Mouse (Mus musculus): ENCODE results near the gene Med20. TPM values are rescaled to one million over a fixed set of nuclear protein-coding genes. Genes with fewer than 3 reads are reported as not detected.
A peak's percentile ranks its signal among the peaks of the same experiment; 100 is the strongest.

Gene Med20
- polyA plus RNA-seq (2015; fragmentation: Nextera tagmentation; extraction: Ambion mirVana), result 36.9 and 39.8 TPM in 2 replicates

DNA sequence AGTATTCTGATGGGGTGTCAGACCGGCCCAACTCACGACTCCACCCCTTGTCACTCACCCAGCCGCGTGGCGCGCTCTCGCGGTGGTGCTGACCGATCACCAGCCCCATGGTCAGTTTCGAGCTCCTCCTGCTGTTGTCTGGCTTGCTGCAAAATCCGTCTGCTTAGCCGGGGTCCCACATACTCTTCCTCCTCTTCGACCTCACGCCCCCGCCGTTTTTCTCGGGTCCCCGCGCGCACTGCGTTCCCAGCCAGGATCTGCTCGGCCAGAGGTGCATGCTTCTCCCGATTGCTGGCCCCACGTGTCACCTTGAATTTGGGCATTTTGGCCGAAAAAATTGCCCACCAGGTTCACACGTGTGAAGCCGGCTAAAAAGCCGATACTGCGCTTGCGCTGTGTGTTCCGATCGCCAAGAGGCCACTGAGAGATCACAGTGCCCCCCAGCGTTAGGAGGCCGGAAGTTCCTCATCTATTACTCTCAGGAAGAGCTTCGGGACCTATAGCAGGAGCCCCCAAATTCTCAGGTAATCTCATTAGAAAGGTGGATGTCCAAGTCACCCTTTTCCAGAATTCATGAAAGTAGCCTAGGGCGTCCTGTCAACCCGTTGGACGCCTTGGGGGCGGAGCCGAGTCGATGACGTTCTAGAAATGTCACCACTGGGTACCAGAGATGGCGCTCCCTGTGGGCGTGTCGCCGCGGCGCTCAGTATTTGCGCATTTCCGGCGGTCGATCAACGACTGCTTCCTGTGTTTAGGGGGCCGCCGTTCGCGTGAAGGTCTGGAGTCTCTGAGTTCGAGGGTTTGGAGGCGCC lies at the start of gene Med20, which contains the start of the genes Bysl and Gm20517:
Gene Med20, plus strand, starts transcription at position 734 of the 812 bp plus-strand sequence.
Gene Bysl, minus strand, starts transcription at position 644 of the 812 bp plus-strand sequence.
Gene Gm20517, plus strand, starts transcription at position 741 of the 812 bp plus-strand sequence.
- Histone ChIP-seq H3K4me1 (peaks cover 47% of the 10 kb centered on the region), H3K9ac (replicated peaks) (peak within 1 kb of the TSS; percentile 84), H3K27ac (replicated peaks) (peak within 1 kb of the TSS; percentile 80), H3K9me3 (replicated peaks) (no peaks in the 10 kb centered on the region), H3K27me3 (replicated peaks) (no peaks in the 10 kb centered on the region), H3K36me3 (peaks cover 40% of the 10 kb centered on the region), H3K4me2 (peak within 1 kb of the TSS; percentile 93), H3K4me3 (replicated peaks) (peak within 1 kb of the TSS; percentile 90)
- under 1% methylated on average over 59 of the region's 59 CpGs for WGBS
- ATAC-seq (ENCODE audit: low FRiP score), result peak; percentile 96

DNA sequence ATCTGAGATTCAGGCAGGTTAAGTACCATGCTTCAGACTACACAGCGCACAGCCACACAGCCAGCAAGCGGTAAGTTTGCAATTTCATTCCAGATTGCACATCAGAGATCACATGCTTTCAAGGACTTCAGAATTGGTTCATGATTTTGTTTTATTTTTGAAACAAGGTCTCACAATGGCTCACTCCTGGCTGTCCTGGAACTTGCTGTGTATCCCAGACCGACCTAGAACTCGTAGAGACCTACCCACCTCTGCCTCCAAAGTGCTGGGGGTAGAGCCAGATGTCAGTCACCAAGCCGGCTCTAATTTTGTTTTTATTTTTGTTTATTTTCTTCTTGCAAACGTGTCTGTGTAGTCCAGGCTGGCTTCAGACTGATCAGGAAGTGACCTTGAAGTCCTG lies 48.5 kb upstream of the Med20 start:
- Histone ChIP-seq H3K27me3 (replicated peaks) (no peaks in the 10 kb centered on the region), H3K9ac (replicated peaks) (no peak overlapping the region), H3K4me2 (no peak overlapping the region), H3K4me1 (peaks cover 2% of the 10 kb centered on the region; the same call in 1 of the 2 replicates), H3K27ac (replicated peaks) (no peak overlapping the region), H3K36me3 (no peaks in the 10 kb centered on the region), H3K9me3 (replicated peaks) (no peaks in the 10 kb centered on the region), H3K4me3 (replicated peaks) (no peak overlapping the region)
- WGBS, result 82% methylated on average over 6 of the region's 6 CpGs
- ATAC-seq (ENCODE audit: low FRiP score), result no peak

DNA sequence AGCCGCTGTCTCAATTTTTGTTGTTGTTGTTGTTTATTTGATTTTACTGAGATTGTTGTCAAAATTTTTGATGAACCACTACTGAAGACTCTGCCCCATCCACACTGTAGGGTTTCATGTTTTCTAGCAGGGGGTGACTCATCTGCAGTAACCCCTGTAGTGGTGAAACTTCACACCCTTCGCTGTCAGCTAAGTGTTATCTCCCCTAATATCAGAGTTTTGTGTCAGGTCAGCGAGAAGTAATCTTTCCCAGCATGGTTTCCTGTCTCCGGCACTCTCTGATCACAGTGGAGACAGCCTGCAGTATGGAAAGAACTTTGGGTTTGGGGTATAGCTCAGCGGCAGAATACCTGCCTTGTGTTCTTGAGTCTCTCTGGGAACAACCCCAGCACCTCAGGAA lies 46.8 kb upstream of the Med20 start:
- Histone ChIP-seq H3K36me3 (no peaks in the 10 kb centered on the region), H3K9ac (replicated peaks) (no peak overlapping the region), H3K9me3 (replicated peaks) (no peaks in the 10 kb centered on the region), H3K27ac (replicated peaks) (no peak overlapping the region), H3K27me3 (replicated peaks) (no peaks in the 10 kb centered on the region), H3K4me1 (peaks cover 2% of the 10 kb centered on the region; the same call in 1 of the 2 replicates), H3K4me2 (no peak overlapping the region), H3K4me3 (replicated peaks) (no peak overlapping the region)
- ATAC-seq (ENCODE audit: low FRiP score), result no peak
- WGBS, result 94% methylated on average over 5 of the region's 5 CpGs

GRCm38 (mm10) chr17:47566133-47566532 lies 45.2 kb upstream of the Med20 start:
- ATAC-seq (ENCODE audit: low FRiP score), result no peak
- no peaks in the 10 kb centered on the region for H3K9me3 ChIP-seq (replicated peaks)
- no peak overlapping the region for H3K9ac ChIP-seq (replicated peaks)
- WGBS, result 5% methylated on average over 2 of the region's 2 CpGs
- H3K36me3 ChIP-seq, result no peaks in the 10 kb centered on the region
- peaks cover 2% of the 10 kb centered on the region; the same call in 1 of the 2 replicates for H3K4me1 ChIP-seq
- H3K4me2 ChIP-seq, result no peak overlapping the region
- H3K27me3 ChIP-seq (replicated peaks), result no peaks in the 10 kb centered on the region
- no peak overlapping the region for H3K4me3 ChIP-seq (replicated peaks)
- no peak overlapping the region for H3K27ac ChIP-seq (replicated peaks)

DNA sequence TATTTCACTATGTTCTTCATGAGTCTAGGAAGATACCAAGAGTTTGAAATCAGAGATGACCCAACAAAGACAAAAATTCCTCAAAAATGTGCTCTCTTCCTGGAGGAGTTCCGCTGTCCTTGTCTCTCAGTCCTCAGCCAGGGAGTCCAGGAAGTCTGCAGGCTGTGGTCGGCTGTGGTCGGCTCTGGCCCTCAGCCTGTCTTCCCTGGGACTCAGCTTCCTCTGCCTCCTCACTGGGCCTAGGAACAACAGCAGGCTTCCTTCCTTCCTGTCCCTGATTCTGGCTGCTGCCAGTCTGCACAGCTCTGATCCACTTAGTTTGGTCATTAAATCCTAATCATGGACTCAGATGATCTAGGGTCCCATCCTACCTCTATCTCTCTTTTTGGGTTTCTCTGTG lies 44.1 kb upstream of the Med20 start:
- Histone ChIP-seq H3K36me3 (no peaks in the 10 kb centered on the region), H3K4me1 (peaks cover 2% of the 10 kb centered on the region; the same call in 1 of the 2 replicates), H3K4me3 (replicated peaks) (no peak overlapping the region), H3K27ac (replicated peaks) (no peak overlapping the region), H3K4me2 (no peak overlapping the region), H3K27me3 (replicated peaks) (no peaks in the 10 kb centered on the region), H3K9me3 (replicated peaks) (no peaks in the 10 kb centered on the region), H3K9ac (replicated peaks) (no peak overlapping the region)
- no peak for ATAC-seq (ENCODE audit: low FRiP score)
- 95% methylated on average over 3 of the region's 3 CpGs for WGBS

DNA sequence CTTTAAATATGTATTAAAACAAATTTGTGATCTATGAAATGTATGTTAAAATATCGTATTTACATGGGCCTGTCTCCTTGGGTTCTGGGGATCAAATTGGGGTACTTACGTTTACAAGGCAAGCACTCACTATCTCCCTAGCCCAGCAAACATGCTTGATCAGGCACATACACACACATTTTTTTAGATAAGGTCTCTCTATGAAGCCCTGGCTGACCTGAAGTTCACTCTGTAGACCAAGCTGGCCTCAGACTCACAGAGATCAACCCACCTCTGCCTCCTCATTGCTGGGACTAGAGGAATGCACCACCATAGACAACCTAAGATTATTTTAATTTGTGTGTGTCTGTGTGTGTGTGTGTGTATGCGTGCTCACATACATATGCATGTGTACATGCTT lies 43.0 kb upstream of the Med20 start:
- no peak for ATAC-seq (ENCODE audit: low FRiP score)
- no peaks in the 10 kb centered on the region for H3K27me3 ChIP-seq (replicated peaks)
- peaks cover 2% of the 10 kb centered on the region; the same call in 1 of the 2 replicates for H3K4me1 ChIP-seq
- WGBS, result 95% methylated on average over 3 of the region's 3 CpGs
- H3K4me2 ChIP-seq, result no peak overlapping the region
- no peak overlapping the region for H3K9ac ChIP-seq (replicated peaks)
- no peaks in the 10 kb centered on the region for H3K9me3 ChIP-seq (replicated peaks)
- H3K27ac ChIP-seq (replicated peaks), result no peak overlapping the region
- no peak overlapping the region for H3K4me3 ChIP-seq (replicated peaks)
- H3K36me3 ChIP-seq, result no peaks in the 10 kb centered on the region

DNA sequence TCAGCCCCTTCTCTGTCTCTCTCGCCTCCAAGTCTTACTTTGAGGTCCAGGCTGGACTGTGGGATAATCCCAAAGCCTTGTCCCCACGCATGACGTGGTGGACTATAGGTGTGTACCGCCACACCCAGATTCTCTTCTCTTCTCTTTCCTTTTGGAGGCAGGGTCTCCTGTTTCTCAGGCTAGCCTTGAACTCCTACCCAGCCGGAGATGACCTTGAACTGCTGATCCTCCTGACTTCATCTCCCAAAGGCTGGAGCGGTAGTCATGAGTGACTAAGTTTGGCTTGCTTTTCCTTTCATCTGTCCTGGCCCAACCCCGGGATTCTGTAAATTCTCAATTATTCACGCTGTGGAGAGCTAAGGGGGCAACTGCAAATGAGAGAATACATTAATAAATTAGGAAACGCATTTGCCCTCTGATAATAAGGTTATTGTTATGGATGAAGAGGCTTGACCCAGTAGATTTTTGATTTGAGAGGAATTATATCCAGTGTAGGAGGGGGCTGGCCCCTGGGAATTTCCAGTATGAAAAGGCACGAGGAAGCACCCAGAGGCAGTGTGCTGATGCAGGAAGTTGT lies 42.3 kb upstream of the Med20 start:
- Histone ChIP-seq H3K36me3 (no peaks in the 10 kb centered on the region), H3K4me3 (replicated peaks) (no peak overlapping the region), H3K9me3 (replicated peaks) (no peaks in the 10 kb centered on the region), H3K27ac (replicated peaks) (no peak overlapping the region), H3K9ac (replicated peaks) (no peak overlapping the region), H3K27me3 (replicated peaks) (no peaks in the 10 kb centered on the region), H3K4me2 (no peak overlapping the region), H3K4me1 (peaks cover 2% of the 10 kb centered on the region; the same call in 1 of the 2 replicates)
- ATAC-seq (ENCODE audit: low FRiP score), result no peak
- WGBS, result 45% methylated on average over 10 of the region's 10 CpGs

DNA sequence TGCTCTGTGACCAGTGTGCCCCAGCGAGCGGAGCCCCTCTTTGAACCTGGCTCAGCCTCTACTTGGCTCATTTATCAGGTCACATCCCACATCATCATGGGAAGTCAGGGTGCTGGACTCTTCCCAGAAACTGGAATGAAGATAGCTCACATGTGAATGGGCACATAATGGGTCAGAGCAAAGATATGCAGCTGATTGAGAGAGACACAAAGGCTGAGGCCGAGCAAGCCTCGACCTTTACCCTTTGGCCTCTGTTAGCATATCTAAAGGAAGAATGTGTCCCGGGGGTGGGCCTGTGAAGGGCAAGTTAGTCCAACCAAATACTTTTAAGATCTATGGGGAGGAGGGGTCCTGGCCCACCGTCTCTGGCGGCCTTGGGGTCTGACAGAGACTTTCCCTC lies 39.8 kb upstream of the Med20 start:
- H3K27ac ChIP-seq (replicated peaks), result no peak overlapping the region
- WGBS, result 15% methylated on average over 7 of the region's 7 CpGs
- no peak for ATAC-seq (ENCODE audit: low FRiP score)
- no peaks in the 10 kb centered on the region for H3K9me3 ChIP-seq (replicated peaks)
- H3K4me3 ChIP-seq (replicated peaks), result no peak overlapping the region
- no peaks in the 10 kb centered on the region for H3K27me3 ChIP-seq (replicated peaks)
- H3K9ac ChIP-seq (replicated peaks), result no peak overlapping the region
- H3K36me3 ChIP-seq, result no peaks in the 10 kb centered on the region
- no peak overlapping the region for H3K4me2 ChIP-seq
- no peaks in the 10 kb centered on the region for H3K4me1 ChIP-seq

GRCm38 (mm10) chr17:47572436-47572835 lies 38.9 kb upstream of the Med20 start:
- no peak overlapping the region for H3K4me3 ChIP-seq (replicated peaks)
- H3K9me3 ChIP-seq (replicated peaks), result no peaks in the 10 kb centered on the region
- H3K36me3 ChIP-seq, result no peaks in the 10 kb centered on the region
- H3K27me3 ChIP-seq (replicated peaks), result no peaks in the 10 kb centered on the region
- ATAC-seq (ENCODE audit: low FRiP score), result no peak
- no peaks in the 10 kb centered on the region for H3K4me1 ChIP-seq
- H3K9ac ChIP-seq (replicated peaks), result no peak overlapping the region
- no peak overlapping the region for H3K4me2 ChIP-seq
- H3K27ac ChIP-seq (replicated peaks), result no peak overlapping the region

DNA sequence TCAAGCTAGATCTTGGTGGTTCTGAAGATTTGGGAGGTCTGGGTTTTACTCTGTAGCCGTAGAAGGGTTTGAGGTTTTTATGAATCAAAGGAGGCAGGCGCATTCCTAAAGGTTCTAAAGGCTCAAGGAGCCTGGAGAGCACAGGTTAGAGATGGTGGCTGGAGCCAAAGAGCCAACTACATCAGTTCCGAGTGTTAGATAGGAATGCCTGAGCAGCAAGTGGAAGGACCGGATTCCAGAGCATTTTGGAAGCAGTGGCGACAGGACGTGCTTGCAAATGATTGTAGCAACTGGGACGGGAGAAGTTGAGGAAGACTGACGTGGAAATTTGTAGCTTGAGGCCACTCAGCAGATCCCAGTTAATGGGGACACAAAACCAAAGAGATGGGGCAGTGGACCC lies 37.4 kb upstream of the Med20 start:
- Histone ChIP-seq H3K4me1 (no peaks in the 10 kb centered on the region), H3K36me3 (no peaks in the 10 kb centered on the region), H3K27me3 (replicated peaks) (no peaks in the 10 kb centered on the region), H3K4me3 (replicated peaks) (no peak overlapping the region), H3K9me3 (replicated peaks) (no peaks in the 10 kb centered on the region), H3K9ac (replicated peaks) (no peak overlapping the region), H3K27ac (replicated peaks) (no peak overlapping the region), H3K4me2 (no peak overlapping the region)
- ATAC-seq (ENCODE audit: low FRiP score), result no peak
- 82% methylated on average over 8 of the region's 8 CpGs for WGBS

- H3K36me3 ChIP-seq, result no peaks in the 10 kb centered on the region
- H3K9me3 ChIP-seq (replicated peaks), result no peaks in the 10 kb centered on the region
- no peaks in the 10 kb centered on the region for H3K27me3 ChIP-seq (replicated peaks)
- no peak overlapping the region for H3K9ac ChIP-seq (replicated peaks)
- no peaks in the 10 kb centered on the region for H3K4me1 ChIP-seq
- H3K4me2 ChIP-seq, result no peak overlapping the region
- no peak overlapping the region for H3K4me3 ChIP-seq (replicated peaks)
- 70% methylated on average over 11 of the region's 11 CpGs for WGBS
- no peak overlapping the region for H3K27ac ChIP-seq (replicated peaks)
- no peak for ATAC-seq (ENCODE audit: low FRiP score)
These were observed 36.6 kb upstream of the Med20 start for GRCm38 (mm10) chr17:47574830-47575229.

GRCm38 (mm10) chr17:47578655-47579054 lies 32.7 kb upstream of the Med20 start:
- no peak overlapping the region for H3K9ac ChIP-seq (replicated peaks)
- H3K9me3 ChIP-seq (replicated peaks), result no peaks in the 10 kb centered on the region
- ATAC-seq (ENCODE audit: low FRiP score), result no peak
- H3K4me1 ChIP-seq, result no peaks in the 10 kb centered on the region
- H3K27me3 ChIP-seq (replicated peaks), result no peaks in the 10 kb centered on the region
- 89% methylated on average over 6 of the region's 6 CpGs for WGBS
- no peak overlapping the region for H3K4me2 ChIP-seq
- no peak overlapping the region for H3K4me3 ChIP-seq (replicated peaks)
- H3K27ac ChIP-seq (replicated peaks), result no peak overlapping the region
- H3K36me3 ChIP-seq, result no peaks in the 10 kb centered on the region
